Mouse (Mus musculus): ENCODE measurements around the gene C1ql1. TPM values are rescaled to one million over a fixed set of nuclear protein-coding genes. Genes with fewer than 3 reads are reported as not detected.

The C1ql1 gene
- polyA plus RNA-seq, 1 experiment from 2014 or later, result 8.2 TPM

DNA sequence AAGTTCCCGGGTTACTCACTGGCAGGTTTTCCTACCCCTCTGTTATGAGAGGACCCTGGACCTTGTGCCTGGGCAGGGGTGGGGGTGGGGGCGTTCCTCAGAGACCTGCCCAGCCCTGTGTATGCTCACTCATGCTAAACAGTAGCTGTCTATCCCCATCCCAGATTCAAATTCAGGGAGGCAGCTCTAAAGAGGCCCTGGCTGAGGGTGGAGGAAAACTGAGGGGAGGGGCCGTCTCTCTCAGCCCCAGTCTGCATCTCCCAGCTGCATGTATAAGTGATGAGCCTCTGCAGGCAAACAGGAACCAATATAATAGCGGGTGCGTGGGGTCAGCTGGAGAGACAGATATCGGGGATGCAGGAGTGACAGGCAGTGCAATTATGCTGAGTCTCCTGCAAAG lies 6.4 kb upstream of the C1ql1 start:
- DNase-seq (ENCODE audit: low spot score), result no peak
- no peak overlapping the region for H3K9ac ChIP-seq (ENCODE audit: low read length)
- WGBS, result 17% methylated on average over 6 of the region's 6 CpGs
- peaks cover 42% of the 10 kb centered on the region for H3K4me1 ChIP-seq (replicated peaks; ENCODE audit: control insufficient read depth, insufficient read depth, low read length)
- H3K27me3 ChIP-seq (replicated peaks; ENCODE audit: control insufficient read depth, insufficient read depth, low read length), result peaks cover 39% of the 10 kb centered on the region
- H3K9me3 ChIP-seq (ENCODE audit: control insufficient read depth, low read length), result no peaks in the 10 kb centered on the region
- no peak overlapping the region for H3K4me2 ChIP-seq (ENCODE audit: low read length)
- H3K27ac ChIP-seq (ENCODE audit: low read depth), result no peak overlapping the region
- no peaks in the 10 kb centered on the region for H3K36me3 ChIP-seq (ENCODE audit: control insufficient read depth, insufficient read depth, low read length)
- no peak overlapping the region for H3K4me3 ChIP-seq (ENCODE audit: low read depth, low read length)
- ATAC-seq (replicated peaks; ENCODE audit: low FRiP score, low TSS enrichment, low read depth), result no peak

- peak overlapping the region; percentile 68 for H3K4me2 ChIP-seq (ENCODE audit: low read length)
- ATAC-seq (replicated peaks; ENCODE audit: low FRiP score, low TSS enrichment, low read depth) (no peak), DNase-seq (ENCODE audit: low spot score) (no peak)
- peak overlapping the region; percentile 42 for H3K4me3 ChIP-seq (ENCODE audit: low read depth, low read length)
- no peak overlapping the region for H3K27ac ChIP-seq (ENCODE audit: low read depth)
- H3K36me3 ChIP-seq (ENCODE audit: control insufficient read depth, insufficient read depth, low read length), result no peaks in the 10 kb centered on the region
- no peaks in the 10 kb centered on the region for H3K9me3 ChIP-seq (ENCODE audit: control insufficient read depth, low read length)
- 4% methylated on average over 51 of the region's 51 CpGs for WGBS
- H3K27me3 ChIP-seq (replicated peaks; ENCODE audit: control insufficient read depth, insufficient read depth, low read length), result peaks cover 82% of the 10 kb centered on the region
- peak overlapping the region; percentile 53 for H3K9ac ChIP-seq (ENCODE audit: low read length)
- H3K4me1 ChIP-seq (replicated peaks; ENCODE audit: control insufficient read depth, insufficient read depth, low read length), result peaks cover 46% of the 10 kb centered on the region
These were observed 1.8 kb upstream of the C1ql1 start for GRCm38 (mm10) chr11:102948043-102948961.

DNA sequence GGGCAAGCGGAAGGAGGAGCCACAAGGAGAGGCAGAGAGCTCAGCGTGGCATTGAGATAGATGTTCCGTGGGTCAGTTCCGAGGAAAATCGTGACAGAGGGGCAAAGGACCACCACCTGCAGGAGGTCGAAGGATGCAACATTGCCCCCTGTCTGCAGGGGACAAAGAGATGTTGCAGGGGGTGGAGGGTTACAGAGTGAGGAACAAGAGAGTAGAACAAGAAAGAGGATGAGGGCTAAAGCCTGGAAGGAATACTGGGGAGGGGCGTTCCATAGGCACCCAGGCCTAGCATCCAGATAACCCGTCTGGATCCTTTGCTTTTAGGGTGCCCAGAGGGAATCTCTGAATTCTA lies 480 bp upstream of the C1ql1 start:
- Histone ChIP-seq H3K4me2 (ENCODE audit: low read length) (peak overlapping the region; percentile 69), H3K36me3 (ENCODE audit: control insufficient read depth, insufficient read depth, low read length) (no peaks in the 10 kb centered on the region), H3K27ac (ENCODE audit: low read depth) (no peak overlapping the region), H3K27me3 (replicated peaks; ENCODE audit: control insufficient read depth, insufficient read depth, low read length) (peaks cover 83% of the 10 kb centered on the region), H3K9me3 (ENCODE audit: control insufficient read depth, low read length) (no peaks in the 10 kb centered on the region), H3K4me3 (ENCODE audit: low read depth, low read length) (peak overlapping the region; percentile 34), H3K9ac (ENCODE audit: low read length) (no peak overlapping the region), H3K4me1 (replicated peaks; ENCODE audit: control insufficient read depth, insufficient read depth, low read length) (peaks cover 38% of the 10 kb centered on the region)
- 17% methylated on average over 8 of the region's 8 CpGs for WGBS
- DNase-seq (ENCODE audit: low spot score) (no peak), ATAC-seq (replicated peaks; ENCODE audit: low FRiP score, low TSS enrichment, low read depth) (peak; percentile 36; the same call in 1 of the 2 replicates)

DNA sequence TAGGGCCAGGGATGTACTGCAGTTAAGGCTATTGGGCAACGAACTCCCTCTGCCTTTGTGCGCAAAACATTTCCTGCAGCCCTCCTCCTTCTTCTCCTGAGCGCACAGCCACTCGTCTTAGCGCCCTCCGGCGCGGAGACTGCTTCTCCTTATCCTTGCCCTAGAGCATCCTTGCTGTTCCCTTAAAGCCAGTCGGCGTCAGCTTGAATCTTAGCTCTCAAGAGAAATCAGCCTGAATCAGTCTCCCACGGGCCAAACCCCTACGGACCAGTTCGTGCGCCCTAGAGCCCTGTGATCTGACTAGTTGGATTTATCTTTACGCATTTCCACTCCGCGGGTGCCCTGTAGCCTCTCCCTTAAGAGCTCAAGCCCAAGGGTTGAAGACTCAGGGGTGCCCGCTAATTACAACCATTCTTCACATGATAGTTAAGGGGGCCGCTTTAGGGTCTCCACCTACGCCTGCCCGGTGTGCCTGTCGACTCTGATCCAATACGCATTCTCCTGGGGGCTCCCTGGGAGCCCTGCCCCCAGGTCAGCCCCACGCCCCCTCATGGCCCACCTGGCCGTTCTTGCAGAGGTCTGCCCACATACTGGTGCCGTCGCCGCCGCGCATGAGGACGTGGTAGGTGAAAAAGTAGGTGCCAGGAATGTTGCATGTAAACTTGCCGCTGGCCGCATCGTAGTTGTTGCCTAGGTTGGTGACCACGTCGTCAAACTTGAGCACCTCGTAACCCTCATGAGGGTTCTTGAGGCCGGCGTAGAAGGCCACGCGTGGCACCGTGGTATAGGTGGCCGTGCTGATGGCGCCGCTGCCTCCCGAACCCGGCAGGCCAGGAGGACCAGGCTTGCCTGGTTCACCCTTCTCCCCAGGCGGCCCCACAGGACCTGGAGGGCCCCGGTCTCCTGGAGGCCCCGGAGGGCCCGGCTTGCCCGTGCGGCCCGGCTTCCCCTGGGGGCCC lies 903 bp downstream of the C1ql1 start:
- peak overlapping the region; percentile 69 for H3K4me2 ChIP-seq (ENCODE audit: low read length)
- DNase-seq (ENCODE audit: low spot score) (no peak), ATAC-seq (replicated peaks; ENCODE audit: low FRiP score, low TSS enrichment, low read depth) (no peak)
- H3K9me3 ChIP-seq (ENCODE audit: control insufficient read depth, low read length), result no peaks in the 10 kb centered on the region
- 3% methylated on average over 53 of the region's 54 CpGs for WGBS
- no peak overlapping the region for H3K27ac ChIP-seq (ENCODE audit: low read depth)
- H3K36me3 ChIP-seq (ENCODE audit: control insufficient read depth, insufficient read depth, low read length), result no peaks in the 10 kb centered on the region
- H3K4me3 ChIP-seq (ENCODE audit: low read depth, low read length), result peak overlapping the region; percentile 34
- H3K4me1 ChIP-seq (replicated peaks; ENCODE audit: control insufficient read depth, insufficient read depth, low read length), result peaks cover 38% of the 10 kb centered on the region
- H3K27me3 ChIP-seq (replicated peaks; ENCODE audit: control insufficient read depth, insufficient read depth, low read length), result peaks cover 70% of the 10 kb centered on the region
- H3K9ac ChIP-seq (ENCODE audit: low read length), result peak overlapping the region; percentile 37; the same call in 1 of the 2 replicates

GRCm38 (mm10) chr11:102941236-102941635 lies 5.3 kb downstream of the C1ql1 start:
- Histone ChIP-seq H3K27me3 (replicated peaks; ENCODE audit: control insufficient read depth, insufficient read depth, low read length) (peaks cover 35% of the 10 kb centered on the region), H3K4me2 (ENCODE audit: low read length) (no peak overlapping the region), H3K9me3 (ENCODE audit: control insufficient read depth, low read length) (no peaks in the 10 kb centered on the region), H3K27ac (ENCODE audit: low read depth) (no peak overlapping the region), H3K9ac (ENCODE audit: low read length) (no peak overlapping the region), H3K4me1 (replicated peaks; ENCODE audit: control insufficient read depth, insufficient read depth, low read length) (peaks cover 26% of the 10 kb centered on the region), H3K36me3 (ENCODE audit: control insufficient read depth, insufficient read depth, low read length) (no peaks in the 10 kb centered on the region), H3K4me3 (ENCODE audit: low read depth, low read length) (no peak overlapping the region)
- WGBS, result 50% methylated on average over 6 of the region's 6 CpGs
- DNase-seq (ENCODE audit: low spot score) (no peak), ATAC-seq (replicated peaks; ENCODE audit: low FRiP score, low TSS enrichment, low read depth) (no peak)

DNA sequence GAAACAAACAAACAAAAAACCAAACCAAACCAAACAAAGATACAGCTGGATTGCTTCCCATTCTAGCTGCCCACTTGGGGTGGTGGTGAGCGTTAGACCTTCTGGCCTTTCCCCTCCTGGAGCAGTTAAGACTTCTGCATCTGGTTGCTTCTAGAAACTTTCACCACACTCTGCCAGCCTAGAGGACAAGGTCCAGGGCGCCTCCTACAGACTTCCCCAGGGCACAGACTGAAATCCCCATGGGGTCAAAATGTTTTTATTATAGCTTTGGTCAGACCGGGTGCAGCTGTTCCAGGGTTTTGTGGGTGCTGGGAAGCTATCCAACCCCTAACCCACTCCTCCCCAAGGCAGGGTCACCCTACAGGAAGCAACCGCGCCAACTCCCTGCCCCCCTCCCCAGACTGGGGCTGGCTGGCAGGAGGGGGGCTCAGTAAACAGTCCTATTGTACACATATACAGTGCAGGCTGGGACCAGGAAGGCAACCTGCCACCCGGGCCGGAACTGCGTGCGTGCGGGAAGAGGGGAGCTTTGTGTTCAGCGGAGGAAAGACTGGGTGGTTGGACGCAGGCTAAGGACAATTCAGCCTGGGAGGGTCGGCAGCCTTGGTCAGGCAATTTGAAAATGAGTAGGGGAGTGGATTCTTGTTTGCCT lies 7.3 kb downstream of the C1ql1 start:
- no peaks in the 10 kb centered on the region for H3K36me3 ChIP-seq (ENCODE audit: control insufficient read depth, insufficient read depth, low read length)
- ATAC-seq (replicated peaks; ENCODE audit: low FRiP score, low TSS enrichment, low read depth) (no peak), DNase-seq (ENCODE audit: low spot score) (no peak)
- H3K4me1 ChIP-seq (replicated peaks; ENCODE audit: control insufficient read depth, insufficient read depth, low read length), result peaks cover 12% of the 10 kb centered on the region; the same call in 1 of the 2 replicates
- WGBS, result 32% methylated on average over 13 of the region's 13 CpGs
- peaks cover 14% of the 10 kb centered on the region for H3K27me3 ChIP-seq (replicated peaks; ENCODE audit: control insufficient read depth, insufficient read depth, low read length)
- H3K9ac ChIP-seq (ENCODE audit: low read length), result peak overlapping the region; percentile 7; the same call in 1 of the 2 replicates
- H3K4me2 ChIP-seq (ENCODE audit: low read length), result no peak overlapping the region
- H3K27ac ChIP-seq (ENCODE audit: low read depth), result no peak overlapping the region
- no peak overlapping the region for H3K4me3 ChIP-seq (ENCODE audit: low read depth, low read length)
- H3K9me3 ChIP-seq (ENCODE audit: control insufficient read depth, low read length), result no peaks in the 10 kb centered on the region

GRCm38 (mm10) chr11:102937529-102938182 lies 8.8 kb downstream of the C1ql1 start:
- no peak for DNase-seq (ENCODE audit: low spot score)
- H3K27ac ChIP-seq (ENCODE audit: low read depth), result no peak overlapping the region
- no peaks in the 10 kb centered on the region for H3K36me3 ChIP-seq (ENCODE audit: control insufficient read depth, insufficient read depth, low read length)
- no peak; the same call in 1 of the 2 replicates for ATAC-seq (replicated peaks; ENCODE audit: low FRiP score, low TSS enrichment, low read depth)
- WGBS, result 61% methylated on average over 3 of the region's 3 CpGs
- H3K4me2 ChIP-seq (ENCODE audit: low read length), result no peak overlapping the region
- H3K4me3 ChIP-seq (ENCODE audit: low read depth, low read length), result no peak overlapping the region
- H3K27me3 ChIP-seq (replicated peaks; ENCODE audit: control insufficient read depth, insufficient read depth, low read length), result 0 out of 2 replicates have a peak, but pooled peaks cover 3% of the 10 kb centered on the region
- peaks cover 12% of the 10 kb centered on the region; the same call in 1 of the 2 replicates for H3K4me1 ChIP-seq (replicated peaks; ENCODE audit: control insufficient read depth, insufficient read depth, low read length)
- H3K9ac ChIP-seq (ENCODE audit: low read length), result no peak overlapping the region
- H3K9me3 ChIP-seq (ENCODE audit: control insufficient read depth, low read length), result no peaks in the 10 kb centered on the region

Data from intestine, embryonic 14.5 days (tissue).